Mouse (Mus musculus): ENCODE results near the gene Dab2ip.

Gene Dab2ip

GRCm38 (mm10) chr2:35557911-35558825, at the start of gene Dab2ip:
Dab2ip (plus strand) TSS chr2:35558266.
- in situ Hi-C loops (cut with MboI, MseI) = no loop called here

- in situ Hi-C loops (cut with MboI, MseI) = no loop called here
Observed at GRCm38 (mm10) chr2:35508597-35509342, 49.3 kb upstream of the Dab2ip start.

GRCm38 (mm10) chr2:35509343-35509667, 48.8 kb upstream of the Dab2ip start:
- in situ Hi-C loops (cut with MboI, MseI) = no loop called here

- in situ Hi-C loops (cut with MboI, MseI) = loop anchor here (5.0 kb wide), 1 partner anchor 218 kb away; no protein-coding TSS in a partner anchor
Observed at GRCm38 (mm10) chr2:35509888-35510287, 48.2 kb upstream of the Dab2ip start.

- in situ Hi-C loops (cut with MboI, MseI) = loop anchor here (5.0 kb wide), 1 partner anchor 219 kb away; no protein-coding TSS in a partner anchor
Observed at GRCm38 (mm10) chr2:35510920-35511319, 47.1 kb upstream of the Dab2ip start.

GRCm38 (mm10) chr2:35512226-35512625, 45.8 kb upstream of the Dab2ip start:
- in situ Hi-C loops (cut with MboI, MseI) = loop anchor here (5.0 kb wide), 1 partner anchor 220 kb away; no protein-coding TSS in a partner anchor

GRCm38 (mm10) chr2:35514051-35514892, 43.8 kb upstream of the Dab2ip start:
- in situ Hi-C loops (cut with MboI, MseI) = loop anchor here (5.0 kb wide), 1 partner anchor 222 kb away; no protein-coding TSS in a partner anchor

- in situ Hi-C loops (cut with MboI, MseI) = no loop called here
Observed at GRCm38 (mm10) chr2:35526612-35527242, 31.3 kb upstream of the Dab2ip start.

GRCm38 (mm10) chr2:35529086-35529485, 29.0 kb upstream of the Dab2ip start:
- in situ Hi-C loops (cut with MboI, MseI) = no loop called here

- in situ Hi-C loops (cut with MboI, MseI) = no loop called here
Observed at GRCm38 (mm10) chr2:35529856-35530255, 28.2 kb upstream of the Dab2ip start.

- in situ Hi-C loops (cut with MboI, MseI) = no loop called here
Observed at GRCm38 (mm10) chr2:35530732-35531131, 27.3 kb upstream of the Dab2ip start.

GRCm38 (mm10) chr2:35533646-35534045, 24.4 kb upstream of the Dab2ip start:
- in situ Hi-C loops (cut with MboI, MseI) = no loop called here

GRCm38 (mm10) chr2:35539276-35539972, 18.6 kb upstream of the Dab2ip start:
- in situ Hi-C loops (cut with MboI, MseI) = no loop called here

- in situ Hi-C loops (cut with MboI, MseI) = loop anchor here (10.0 kb wide), 1 partner anchor 364 kb away; no protein-coding TSS in a partner anchor
Observed at GRCm38 (mm10) chr2:35540798-35541197, 17.3 kb upstream of the Dab2ip start.

GRCm38 (mm10) chr2:35544717-35545116, 13.3 kb upstream of the Dab2ip start:
- in situ Hi-C loops (cut with MboI, MseI) = loop anchor here (10.0 kb wide), 1 partner anchor 360 kb away; no protein-coding TSS in a partner anchor

GRCm38 (mm10) chr2:35545125-35545590, 12.9 kb upstream of the Dab2ip start:
- in situ Hi-C loops (cut with MboI, MseI) = loop anchor here (10.0 kb wide), 1 partner anchor 360 kb away; no protein-coding TSS in a partner anchor

- in situ Hi-C loops (cut with MboI, MseI) = loop anchor here (10.0 kb wide), 1 partner anchor 358 kb away; no protein-coding TSS in a partner anchor
Observed at GRCm38 (mm10) chr2:35546462-35546861, 11.6 kb upstream of the Dab2ip start.

- in situ Hi-C loops (cut with MboI, MseI) = loop anchor here (10.0 kb wide), 1 partner anchor 356 kb away; no protein-coding TSS in a partner anchor
Observed at GRCm38 (mm10) chr2:35549191-35549590, 8.9 kb upstream of the Dab2ip start.

GRCm38 (mm10) chr2:35550097-35550496, 8.0 kb upstream of the Dab2ip start:
- in situ Hi-C loops (cut with MboI, MseI) = no loop called here

All from T-helper 2 cell (primary cell).